Mouse (Mus musculus) G1E-ER4 (cell line): ENCODE results near the gene Fgfr2. TPM values are rescaled to one million over a fixed set of nuclear protein-coding genes. Genes with fewer than 3 reads are reported as not detected.

Experiments used
- GATA1 ChIP-seq: IDR thresholded peaks from one replicate; pipeline ENCODE4 v1.8.0; 2012; ENCODE audit warnings: low read length, inconsistent platforms
- polyA plus RNA-seq: library from polyadenylated mRNA; stranded (reverse); fragments of >175 nt; gene quantifications from 2 replicates; pipeline ENCODE4 v1.2.3, GENCODE M21; 2012

The Fgfr2 gene
- polyA plus RNA-seq, 1 experiment, result not detected

DNA sequence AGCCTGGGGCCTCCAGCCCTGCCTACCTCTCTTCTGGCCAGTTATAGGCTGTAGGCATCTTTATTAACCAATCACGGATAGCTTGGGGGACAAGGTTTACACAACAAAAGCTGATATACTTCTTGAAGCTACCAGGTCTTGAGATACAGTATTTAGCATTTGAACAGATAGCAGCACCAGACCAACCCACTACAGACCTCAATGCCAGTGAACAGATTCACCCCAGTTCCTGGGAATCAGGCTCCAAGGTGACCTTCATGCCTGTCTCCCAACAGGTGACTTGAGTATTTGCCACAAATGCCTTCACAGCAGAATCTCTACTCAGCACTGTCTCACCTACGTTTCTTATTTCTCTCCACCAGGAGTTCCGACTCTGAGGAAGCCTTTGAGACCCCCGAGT lies 2406.8 kb downstream of the Fgfr2 start:
- no peak for TF ChIP-seq GATA1

GRCm38 (mm10) chr7:130715467-130715866 lies 2407.7 kb downstream of the Fgfr2 start:
- no peak for TF ChIP-seq GATA1

GRCm38 (mm10) chr7:130713319-130713718 lies 2409.8 kb downstream of the Fgfr2 start:
- TF ChIP-seq GATA1, result no peak

DNA sequence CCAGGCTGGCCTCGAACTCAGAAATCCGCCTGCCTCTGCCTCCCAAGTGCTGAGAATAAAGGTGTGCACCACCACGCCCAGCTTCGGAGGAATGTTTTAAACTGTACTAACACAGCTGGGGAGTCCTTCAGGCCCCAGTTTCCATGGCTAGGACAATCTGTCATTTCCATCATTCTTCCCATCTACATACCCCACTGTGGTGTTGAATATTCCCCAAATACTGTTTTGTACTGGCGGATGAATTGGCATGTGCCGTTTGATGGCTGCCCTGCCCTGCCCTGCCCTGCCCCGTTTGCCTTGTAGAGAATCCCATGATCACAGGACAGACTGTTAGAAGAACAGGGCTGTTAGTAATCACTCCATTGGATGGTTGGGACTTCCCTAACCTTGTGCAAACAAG lies 2411.3 kb downstream of the Fgfr2 start:
- no peak for TF ChIP-seq GATA1

GRCm38 (mm10) chr7:130709372-130710274 lies 2413.5 kb downstream of the Fgfr2 start:
- no peak for TF ChIP-seq GATA1

GRCm38 (mm10) chr7:130708940-130709339 lies 2414.2 kb downstream of the Fgfr2 start:
- no peak for TF ChIP-seq GATA1

GRCm38 (mm10) chr7:130705230-130705629 lies 2417.9 kb downstream of the Fgfr2 start:
- no peak for TF ChIP-seq GATA1

DNA sequence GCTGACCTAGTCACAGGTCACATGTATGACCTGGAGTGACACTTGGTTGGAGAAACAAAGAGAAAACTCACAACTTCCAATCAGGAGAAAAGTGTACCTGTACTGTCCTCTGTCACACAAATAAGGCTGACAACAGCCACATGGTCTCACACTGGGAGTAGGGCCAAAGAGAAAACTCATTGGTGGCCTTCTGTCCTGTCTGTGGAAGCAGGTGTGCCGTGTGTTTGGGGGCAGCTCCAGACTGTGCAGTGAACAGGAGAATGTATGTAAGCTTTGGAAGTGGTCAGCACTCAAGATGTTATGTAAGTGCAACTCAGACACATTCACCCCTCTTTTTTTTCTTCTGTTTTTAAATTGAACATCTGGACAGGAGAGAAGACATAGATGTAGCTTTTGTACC lies 2421.8 kb downstream of the Fgfr2 start:
- no peak for TF ChIP-seq GATA1

DNA sequence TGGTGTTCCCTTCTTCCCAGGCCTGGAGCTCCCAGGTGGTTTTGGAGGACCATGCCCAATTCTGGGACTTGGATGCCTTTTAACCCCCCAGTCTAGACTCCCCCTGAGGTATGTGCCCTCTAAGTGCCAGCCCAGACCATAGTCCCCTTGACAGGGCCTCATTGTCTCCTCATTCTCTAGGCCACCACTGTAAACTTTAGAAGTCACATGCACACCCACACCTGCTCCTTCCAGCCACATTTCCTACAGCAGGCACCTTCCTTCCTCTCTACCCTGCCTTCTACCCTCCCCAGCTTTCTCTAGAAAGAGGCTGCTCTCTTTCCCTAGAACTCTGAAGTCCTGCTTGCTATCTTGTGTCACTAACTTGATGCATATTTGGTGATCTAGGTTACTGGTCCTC lies 2424.7 kb downstream of the Fgfr2 start:
- no peak for TF ChIP-seq GATA1

GRCm38 (mm10) chr7:130696347-130697234 lies 2426.6 kb downstream of the Fgfr2 start:
- no peak for TF ChIP-seq GATA1

- no peak for TF ChIP-seq GATA1
Observed at GRCm38 (mm10) chr7:130695669-130696338, 2427.3 kb downstream of the Fgfr2 start.

DNA sequence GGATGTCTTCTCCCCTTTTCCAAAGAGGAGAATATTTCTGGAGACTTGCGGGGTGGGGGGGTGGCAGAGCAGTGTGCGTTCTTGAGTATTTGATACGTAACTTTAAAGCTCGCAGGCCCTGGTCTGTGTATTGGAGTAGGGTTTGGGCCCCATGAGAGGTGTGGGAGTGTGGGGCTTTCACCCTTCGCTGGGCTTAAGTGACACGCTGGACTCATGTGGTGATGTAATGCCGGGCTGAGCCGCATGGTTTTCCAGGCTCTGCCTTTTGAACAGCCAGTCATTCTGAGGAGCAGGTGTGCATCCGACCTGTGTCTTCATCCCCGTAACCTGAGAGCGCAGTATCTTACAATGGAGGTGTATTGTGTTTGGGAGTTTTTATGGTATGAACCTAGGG lies 2429.4 kb downstream of the Fgfr2 start:
- TF ChIP-seq GATA1, result no peak

DNA sequence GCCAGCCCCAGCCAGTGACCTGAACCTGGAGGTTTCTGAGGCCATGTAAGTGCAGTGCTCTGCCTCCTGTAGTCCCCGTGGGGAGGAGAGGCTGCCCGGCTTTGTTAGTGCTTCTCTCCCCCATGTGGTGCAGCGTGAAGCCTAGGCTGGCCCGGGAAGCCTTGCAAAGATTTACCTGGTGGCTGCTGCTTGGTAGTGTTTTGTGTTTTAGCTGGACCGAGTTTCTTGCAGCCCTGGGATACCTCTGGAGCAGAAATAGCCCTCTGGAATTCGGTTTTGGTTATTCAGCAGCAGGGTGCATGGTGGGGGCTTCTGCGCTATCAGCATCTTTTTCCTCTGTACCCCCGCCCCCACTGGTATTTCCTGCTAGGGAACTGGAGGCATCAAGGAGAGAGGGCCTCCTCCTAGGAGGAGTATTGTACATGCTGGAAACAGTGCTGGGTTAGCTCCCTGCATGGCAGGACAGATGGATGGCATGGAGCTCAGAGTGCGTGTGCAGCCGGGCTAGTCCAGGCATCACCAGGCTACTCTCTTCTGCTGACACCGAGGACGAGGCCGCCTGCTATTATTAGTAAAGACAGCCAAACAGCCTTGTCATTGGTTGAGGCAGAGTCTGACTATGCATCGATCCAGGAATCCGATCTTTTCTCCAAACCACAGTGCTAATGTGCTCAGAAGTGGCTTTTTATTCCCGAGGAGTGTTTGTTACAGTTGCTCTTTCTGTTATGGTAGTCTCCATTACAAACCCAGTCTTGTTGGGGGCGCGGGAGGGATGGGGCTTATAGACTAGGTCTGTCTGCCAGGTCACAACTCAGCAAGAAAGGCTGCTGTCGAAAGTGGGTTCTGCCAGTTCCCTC lies 2430.0 kb downstream of the Fgfr2 start:
- no peak for TF ChIP-seq GATA1

DNA sequence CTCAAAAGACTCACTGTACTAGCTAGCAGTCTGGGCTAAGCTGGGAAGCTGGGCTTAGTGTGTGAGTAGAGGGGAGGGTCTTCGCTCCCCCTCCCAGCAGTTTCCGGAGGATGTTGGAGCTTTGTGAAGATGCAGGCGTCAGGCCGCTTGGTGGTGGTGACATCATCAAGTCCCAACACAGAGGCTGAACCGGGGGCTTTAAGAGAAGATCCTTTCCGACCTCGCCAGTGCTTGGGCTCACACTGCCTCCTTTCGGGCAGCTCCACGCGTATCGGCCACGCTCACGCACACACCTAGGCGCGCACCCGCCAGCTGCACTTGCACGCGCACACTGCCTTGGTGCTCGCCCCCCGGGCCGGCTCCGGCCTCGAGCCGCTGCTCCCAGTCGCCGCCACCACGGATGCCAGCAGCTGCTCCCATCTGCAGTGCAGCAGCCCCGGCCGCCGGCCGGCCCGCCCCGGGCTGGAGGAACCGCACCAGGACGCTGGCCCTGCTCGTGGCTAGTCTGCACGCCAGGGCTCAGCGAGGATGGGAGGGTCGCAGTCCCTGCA lies 2430.7 kb downstream of the Fgfr2 start:
- TF ChIP-seq GATA1, result no peak

DNA sequence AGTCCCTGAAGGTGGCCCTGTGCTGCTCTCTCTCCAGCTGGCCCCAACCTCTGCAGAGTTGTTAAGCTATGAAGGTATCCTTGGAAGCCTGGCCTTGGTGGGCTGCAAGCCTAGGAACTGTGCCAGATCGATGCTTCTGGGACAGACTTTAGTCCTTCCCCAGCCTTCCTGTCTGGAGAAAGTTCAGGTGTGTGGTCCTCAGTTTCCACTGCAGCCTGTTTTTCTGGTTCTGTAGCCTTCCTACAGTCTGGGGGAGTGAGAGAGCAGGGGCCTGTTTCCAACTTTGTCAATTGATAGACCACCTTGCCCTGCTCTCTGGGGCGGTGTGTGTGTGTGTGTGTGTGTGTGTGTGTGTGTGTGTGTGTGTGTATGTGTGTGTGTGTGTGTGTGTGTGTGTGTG lies 2431.2 kb downstream of the Fgfr2 start:
- TF ChIP-seq GATA1, result no peak

GRCm38 (mm10) chr7:130690869-130691268 lies 2432.3 kb downstream of the Fgfr2 start:
- no peak for TF ChIP-seq GATA1
